Mouse (Mus musculus) adrenal gland, adult 18-20 months (tissue): ENCODE results near the gene Olfr1461. TPM values are rescaled to one million over a fixed set of nuclear protein-coding genes. Genes with fewer than 3 reads are reported as not detected.

Experiments
- DNase-seq, 2 experiments: peaks; one replicate each; pipeline ENCODE4 v3.0.0; 2021 to 2022; ENCODE audit warnings: low spot score in 2 of 2
- long read RNA-seq, 2 experiments: library from polyadenylated mRNA; stranded (forward); transcript quantifications; one replicate each; pipeline ENCODE4 v2.0.0; 2021
- total RNA-seq, 2 experiments: library from RNA; stranded (reverse); gene quantifications; 1 replicate in 1 of 2; 2 replicates in 1 of 2; pipeline ENCODE4 v1.2.3; 2021

Olfr1461 gene
- not detected for total RNA-seq
- long read RNA-seq, experiment 1, result 0 reads
- long read RNA-seq, experiment 2, result 0 reads

GRCm38 (mm10) chr19:13162700-13163099 is at the start of gene Olfr1461:
Gene Olfr1461, plus strand, starts transcription at chr19:13163000.
- no peak for DNase-seq

- no peak for DNase-seq
Observed at GRCm38 (mm10) chr19:13149449-13149848, 13.4 kb upstream of the Olfr1461 start, which contains the start of gene Olfr1459. Gene Olfr1459, minus strand, starts transcription at chr19:13149549.

- DNase-seq, result no peak
Observed at GRCm38 (mm10) chr19:13185434-13185833, 22.6 kb downstream of the Olfr1461 start, which contains the start of gene Olfr1462. Gene Olfr1462, plus strand, starts transcription at chr19:13185734.

Other genes with a start within 250 kb of the Olfr1461 start
- not detected for gene Olfr1448, start 238.6 kb upstream of the Olfr1461 start, total RNA-seq
- gene Olfr1449, start 232.2 kb upstream of the Olfr1461 start, total RNA-seq, result not detected
- gene Olfr1450, start 212.7 kb upstream of the Olfr1461 start, total RNA-seq, result not detected
- not detected for gene Olfr1451, start 168.0 kb upstream of the Olfr1461 start, total RNA-seq
- not detected for gene Olfr1453, start 134.7 kb upstream of the Olfr1461 start, total RNA-seq
- gene Olfr1454, start 102.4 kb upstream of the Olfr1461 start, total RNA-seq, result not detected
- not detected for gene Olfr1457, start 65.1 kb upstream of the Olfr1461 start, total RNA-seq
- gene Olfr1458, start 56.2 kb upstream of the Olfr1461 start, total RNA-seq, result not detected
- gene Olfr1459, start 13.5 kb upstream of the Olfr1461 start, total RNA-seq, result under 1 TPM; 0.03 TPM
- not detected for gene Olfr1462, start 22.7 kb downstream of the Olfr1461 start, total RNA-seq
- not detected for gene Olfr1463, start 68.3 kb downstream of the Olfr1461 start, total RNA-seq
- gene Olfr1465, start 152.5 kb downstream of the Olfr1461 start, total RNA-seq, result not detected
- not detected for gene Olfr1466, start 175.9 kb downstream of the Olfr1461 start, total RNA-seq
- not detected for gene Olfr1467, start 199.2 kb downstream of the Olfr1461 start, total RNA-seq
- not detected for gene Olfr1469, start 244.8 kb downstream of the Olfr1461 start, total RNA-seq